Comparison of ENCODE assay signal across 21 mouse cellular contexts in the genomic region with DNA sequence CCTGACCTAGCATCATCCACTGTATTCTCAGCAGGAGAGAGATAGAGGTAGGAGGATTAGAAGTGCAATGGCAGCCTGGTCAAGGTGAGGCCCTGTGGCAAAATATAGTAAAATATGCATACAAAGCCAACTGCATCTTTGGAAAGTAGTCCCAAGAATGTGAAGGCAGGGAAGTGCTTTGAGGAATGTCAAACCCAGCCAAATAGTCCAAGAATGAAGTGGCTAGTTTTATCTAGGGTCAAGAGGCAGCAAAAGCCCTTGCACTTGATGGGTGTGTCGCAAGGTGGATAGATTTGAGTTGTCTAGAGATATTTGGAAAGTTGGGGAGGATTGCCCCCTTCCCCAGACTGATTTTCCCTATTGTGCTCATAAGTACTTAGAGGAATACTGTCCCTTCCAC.
DNase-seq lines count a peak whose midpoint lies in the region; ATAC-seq and TF ChIP-seq lines count a peak whose summit lies in the region.
"Had no signal": no experiment of that assay in that cellular context is flagged by ENCODE, and none has a peak within 500 bp of the region (broad histone marks: within the 10 kb centered on the region; RNA-seq: fewer than 3 reads in every experiment).

No protein-coding gene starts in this region.

- peak overlapping the region; percentile 95 for H3K27ac ChIP-seq in heart, embryonic 11.5 days (ENCODE audit: low read depth, low read length)
- peak overlapping the region; percentile 90 for H3K27ac ChIP-seq in heart, postnatal 0 days (ENCODE audit: low read depth)
- no peak overlapping the region for H3K27ac ChIP-seq in lung, embryonic 14.5 days (ENCODE audit: low read depth)
- H3K27ac ChIP-seq: embryonic facial prominence, embryonic 15.5 days; gastrocnemius, adult 2 months; hindbrain, embryonic 10.5 days; hindbrain, postnatal 0 days; kidney, embryonic 15.5 days; liver, embryonic 13.5 days; macrophage had no signal

- no peak for TF ChIP-seq CTCF in heart, postnatal 0 days (IDR thresholded peaks at IDR 0.05; ENCODE audit: low read depth)
- TF ChIP-seq CTCF in lung, embryonic 14.5 days (IDR thresholded peaks at IDR 0.05; ENCODE audit: low read depth) = no peak

- H3K36me3 ChIP-seq in heart, embryonic 11.5 days (ENCODE audit: control insufficient read depth, insufficient read depth, low read length) = no peaks in the 10 kb centered on the region
- H3K36me3 ChIP-seq in heart, postnatal 0 days (replicated peaks; ENCODE audit: control insufficient read depth, insufficient read depth, low read length) = no peaks in the 10 kb centered on the region
- H3K36me3 ChIP-seq in lung, embryonic 14.5 days (ENCODE audit: insufficient read depth) = no peaks in the 10 kb centered on the region
- H3K36me3 ChIP-seq: embryonic facial prominence, embryonic 15.5 days; hindbrain, embryonic 10.5 days; kidney, embryonic 15.5 days; liver, embryonic 13.5 days had no signal

- H3K4me1 ChIP-seq in heart, embryonic 11.5 days (ENCODE audit: control insufficient read depth, insufficient read depth, low read length) = peaks cover 19% of the 10 kb centered on the region
- H3K4me1 ChIP-seq in heart, postnatal 0 days (ENCODE audit: control insufficient read depth, insufficient read depth) = peaks cover 18% of the 10 kb centered on the region
- H3K4me1 ChIP-seq in lung, embryonic 14.5 days (ENCODE audit: insufficient read depth) = no peaks in the 10 kb centered on the region
- H3K4me1 ChIP-seq: embryonic facial prominence, embryonic 15.5 days; hindbrain, embryonic 10.5 days; kidney, embryonic 15.5 days; liver, embryonic 13.5 days had no signal

- WGBS in heart, embryonic 11.5 days (ENCODE audit: insufficient replicate concordance) = 44% methylated on average over 1 of the region's 1 CpGs
- WGBS in heart, postnatal 0 days = 33% methylated on average over 1 of the region's 1 CpGs
- 67% methylated on average over 1 of the region's 1 CpGs for WGBS in lung, embryonic 14.5 days

- no peaks in the 10 kb centered on the region for H3K9me3 ChIP-seq in heart, embryonic 11.5 days (replicated peaks; ENCODE audit: control insufficient read depth, low read length)
- no peaks in the 10 kb centered on the region for H3K9me3 ChIP-seq in heart, postnatal 0 days (replicated peaks; ENCODE audit: control insufficient read depth, low read length)
- no peaks in the 10 kb centered on the region for H3K9me3 ChIP-seq in lung, embryonic 14.5 days (ENCODE audit: low read depth, low read length)
- H3K9me3 ChIP-seq: embryonic facial prominence, embryonic 15.5 days; hindbrain, embryonic 10.5 days; kidney, embryonic 15.5 days; liver, embryonic 13.5 days had no signal

- no peak for ATAC-seq in heart, embryonic 11.5 days (replicated peaks; ENCODE audit: insufficient number of reproducible peaks, low FRiP score, low TSS enrichment)
- no peak for ATAC-seq in heart, postnatal 0 days (ENCODE audit: insufficient read depth, low read depth)
- ATAC-seq in lung, embryonic 14.5 days (ENCODE audit: insufficient read depth) = no peak
- ATAC-seq: hindbrain, postnatal 0 days; intestine, embryonic 16.5 days had no signal

- no peak overlapping the region for H3K4me2 ChIP-seq in heart, embryonic 11.5 days
- no peak overlapping the region for H3K4me2 ChIP-seq in heart, postnatal 0 days (ENCODE audit: low read depth, low read length)
- no peak overlapping the region for H3K4me2 ChIP-seq in lung, embryonic 14.5 days
- H3K4me2 ChIP-seq: embryonic facial prominence, embryonic 15.5 days; kidney, embryonic 15.5 days; liver, embryonic 13.5 days had no signal

- H3K9ac ChIP-seq in heart, embryonic 11.5 days (ENCODE audit: low read depth, low read length) = no peak overlapping the region
- no peak overlapping the region for H3K9ac ChIP-seq in heart, postnatal 0 days (replicated peaks; ENCODE audit: low read depth, low read length)
- no peak overlapping the region for H3K9ac ChIP-seq in lung, embryonic 14.5 days
- H3K9ac ChIP-seq: embryonic facial prominence, embryonic 15.5 days; kidney, embryonic 15.5 days; liver, embryonic 13.5 days had no signal

- no peak for DNase-seq in heart, adult 18-20 months
- no peak for DNase-seq in heart, postnatal 0 days (ENCODE audit: low spot score)
- DNase-seq in heart, postnatal 4 days = no peak
- DNase-seq in lung, embryonic 14.5 days = peak; percentile 9
- peak; percentile 33 for DNase-seq in lung, postnatal 36 days
- no peak for DNase-seq in kidney, adult 8-10 months
- DNase-seq in urinary bladder, postnatal 10 days (ENCODE audit: low spot score) = no peak
- DNase-seq: adrenal gland, postnatal 25 days; cerebellum, adult 9-10 months; gastrocnemius, adult 2 months; kidney, postnatal 36 days; liver, embryonic 13.5 days; thymus, adult 2 months; thymus, postnatal 4 days had no signal

- H3K4me3 ChIP-seq in heart, embryonic 11.5 days (ENCODE audit: low read depth, low read length) = no peak overlapping the region
- H3K4me3 ChIP-seq in heart, postnatal 0 days (ENCODE audit: low read depth, low read length) = no peak overlapping the region
- no peak overlapping the region for H3K4me3 ChIP-seq in lung, embryonic 14.5 days (ENCODE audit: low read depth, low read length)
- H3K4me3 ChIP-seq: embryonic facial prominence, embryonic 15.5 days; gastrocnemius, adult 2 months; hindbrain, embryonic 10.5 days; kidney, embryonic 15.5 days; liver, embryonic 13.5 days had no signal

- TF ChIP-seq EP300 in heart, postnatal 0 days (IDR thresholded peaks at IDR 0.05; ENCODE audit: low read depth) = no peak

- H3K27me3 ChIP-seq in heart, embryonic 11.5 days (ENCODE audit: control insufficient read depth, insufficient read depth, low read length) = no peaks in the 10 kb centered on the region
- no peaks in the 10 kb centered on the region for H3K27me3 ChIP-seq in heart, postnatal 0 days (ENCODE audit: control insufficient read depth, insufficient read depth, low read length)
- no peaks in the 10 kb centered on the region for H3K27me3 ChIP-seq in lung, embryonic 14.5 days (ENCODE audit: insufficient read depth, low read length)
- H3K27me3 ChIP-seq: embryonic facial prominence, embryonic 15.5 days; kidney, embryonic 15.5 days; liver, embryonic 13.5 days had no signal

Comparison
In these comparisons a context has a peak if more than half of its experiments do, and no peak if none do; other contexts are left out.
1. DNase-seq: peak in lung, embryonic 14.5 days (single experiment) and lung, postnatal 36 days (single experiment); none in heart, adult 18-20 months (0 of 2), heart, postnatal 0 days (single experiment), heart, postnatal 4 days (single experiment), kidney, adult 8-10 months (0 of 2) and urinary bladder, postnatal 10 days (single experiment).